Mouse (Mus musculus): ENCODE data around the gene Ptk6. TPM values are rescaled to one million over a fixed set of nuclear protein-coding genes. Genes with fewer than 3 reads are reported as not detected.

The Ptk6 gene
- total RNA-seq, 2 experiments from 2014 or later = not detected

DNA sequence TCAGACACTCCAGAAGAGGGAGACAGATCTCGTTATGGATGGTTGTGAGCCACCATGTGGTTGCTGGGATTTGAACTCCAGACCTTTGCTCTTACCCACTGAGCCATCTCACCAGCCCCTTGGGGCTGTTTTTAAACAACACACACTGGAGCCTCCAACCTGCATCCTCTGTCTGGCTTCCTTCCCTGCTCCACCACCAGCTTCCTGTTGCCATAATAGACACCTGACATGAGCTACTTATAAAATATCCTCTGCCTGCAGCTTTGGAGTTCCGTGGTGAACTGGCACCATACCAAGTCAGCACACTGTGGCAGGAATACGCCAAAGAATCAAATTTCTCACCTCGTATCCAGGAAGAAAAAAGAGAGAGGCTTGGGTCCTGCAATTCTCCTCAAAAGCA lies 41.8 kb downstream of the Ptk6 start:
- DNase-seq = no peak

DNA sequence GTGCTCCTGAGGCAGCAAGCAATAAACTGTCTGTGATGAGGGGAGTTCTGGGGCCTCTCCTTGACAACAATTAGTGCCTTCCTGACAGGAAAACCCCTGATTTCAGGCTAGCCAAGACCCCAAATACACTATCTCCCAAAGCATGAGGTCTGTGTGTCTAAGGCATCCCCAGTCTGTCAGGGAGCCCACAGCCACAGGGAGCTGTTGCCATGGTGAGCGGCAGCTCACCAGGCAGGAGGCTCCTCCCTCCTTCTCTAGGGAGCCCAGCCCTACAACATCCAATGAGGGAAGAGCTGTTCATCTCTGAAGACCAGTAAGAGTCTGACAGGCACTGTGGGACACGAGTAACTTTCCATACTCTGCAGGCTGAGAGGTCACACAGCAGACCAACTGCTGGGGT lies 42.8 kb downstream of the Ptk6 start:
- no peak for DNase-seq

- peak; percentile 67 for DNase-seq
These were observed 43.5 kb downstream of the Ptk6 start for GRCm38 (mm10) chr2:181159091-181159514.

- no peak for DNase-seq
These were observed 44.1 kb downstream of the Ptk6 start for GRCm38 (mm10) chr2:181158471-181158870.

DNA sequence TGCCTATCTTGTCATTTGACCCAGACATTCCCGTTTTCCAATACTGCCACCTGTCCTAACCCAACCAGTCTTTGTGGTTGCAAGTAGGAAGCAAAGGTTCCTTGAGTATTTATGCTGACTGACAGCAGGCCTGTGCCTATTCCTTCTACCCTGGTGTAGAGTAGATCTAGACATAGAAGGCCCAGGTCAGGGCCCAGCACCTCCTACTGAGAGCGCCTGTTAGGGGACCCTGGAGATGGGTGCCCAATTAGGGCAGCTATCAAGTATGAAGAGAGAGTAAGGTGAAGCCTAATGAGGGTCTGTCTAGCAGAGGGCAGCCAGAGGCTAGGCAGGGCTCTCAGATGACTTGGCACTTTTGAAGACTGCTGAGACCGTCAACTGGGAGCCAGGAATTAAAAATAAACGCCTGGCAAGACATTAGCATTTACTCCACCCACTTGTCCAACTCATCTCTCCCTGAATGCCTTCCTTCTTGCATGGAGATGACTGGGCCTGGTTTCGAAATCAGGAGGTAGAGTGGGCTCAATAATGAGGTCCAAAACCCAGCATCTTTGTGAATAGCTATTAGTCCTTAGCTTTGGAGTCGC lies 44.8 kb downstream of the Ptk6 start:
- peak; percentile 64 for DNase-seq

- no peak for DNase-seq
These were observed 45.4 kb downstream of the Ptk6 start for GRCm38 (mm10) chr2:181157180-181157579.

- DNase-seq = peak; percentile 43
These were observed 46.1 kb downstream of the Ptk6 start, which contains the start of gene Eef1a2 for GRCm38 (mm10) chr2:181156248-181157121. Gene Eef1a2, minus strand, starts transcription at chr2:181157014.

- peak; percentile 84 for DNase-seq
These were observed 46.8 kb downstream of the Ptk6 start for GRCm38 (mm10) chr2:181155801-181156200.

DNA sequence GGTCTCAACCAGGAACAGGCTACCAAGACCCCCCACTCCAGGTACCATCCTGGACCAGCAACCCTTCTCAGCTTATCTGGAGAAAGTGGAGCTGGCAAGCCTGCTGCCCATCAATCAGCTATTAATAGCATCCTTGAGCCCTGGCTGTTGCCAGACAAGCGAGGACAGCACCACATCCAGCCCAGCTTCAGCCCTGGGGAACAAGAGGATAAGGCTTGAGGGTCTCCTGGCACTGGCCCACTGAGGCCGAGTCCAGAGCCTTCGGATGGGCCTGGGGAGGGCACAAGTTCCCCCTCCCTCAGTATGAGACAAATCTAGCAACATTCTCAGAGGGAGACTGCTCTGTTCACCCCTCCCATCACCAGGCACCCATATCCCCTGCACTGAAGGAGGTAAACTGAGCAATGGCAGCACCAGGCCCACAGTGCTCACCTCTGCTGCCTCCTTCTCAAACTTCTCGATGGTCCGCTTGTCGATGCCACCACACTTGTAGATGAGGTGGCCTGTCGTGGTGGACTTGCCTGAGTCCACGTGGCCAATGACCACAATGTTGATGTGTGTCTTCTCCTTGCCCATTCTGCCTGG lies 47.7 kb downstream of the Ptk6 start:
- peak; percentile 38 for DNase-seq

- no peak for DNase-seq
These were observed 48.2 kb downstream of the Ptk6 start for GRCm38 (mm10) chr2:181154361-181154760.

DNA sequence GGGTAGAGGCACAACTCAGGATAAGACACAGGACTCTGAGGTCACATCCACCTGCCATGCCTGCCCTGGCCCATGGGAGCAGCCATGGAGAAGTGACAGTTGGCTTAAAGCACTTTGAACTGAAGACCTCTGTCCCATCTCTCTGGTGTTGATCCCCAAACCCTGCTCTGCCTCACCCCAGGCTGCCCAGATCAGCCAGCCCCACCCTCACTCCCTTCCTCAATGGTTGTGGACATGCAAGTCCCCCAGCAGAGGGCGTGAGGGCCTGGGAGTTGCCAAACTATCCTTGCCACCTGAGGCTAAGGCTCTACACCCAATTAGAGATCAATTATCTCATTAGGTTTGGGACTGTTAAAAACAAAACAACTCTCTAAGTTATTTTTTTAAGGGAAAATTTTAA lies 48.8 kb downstream of the Ptk6 start:
- DNase-seq = no peak

DNA sequence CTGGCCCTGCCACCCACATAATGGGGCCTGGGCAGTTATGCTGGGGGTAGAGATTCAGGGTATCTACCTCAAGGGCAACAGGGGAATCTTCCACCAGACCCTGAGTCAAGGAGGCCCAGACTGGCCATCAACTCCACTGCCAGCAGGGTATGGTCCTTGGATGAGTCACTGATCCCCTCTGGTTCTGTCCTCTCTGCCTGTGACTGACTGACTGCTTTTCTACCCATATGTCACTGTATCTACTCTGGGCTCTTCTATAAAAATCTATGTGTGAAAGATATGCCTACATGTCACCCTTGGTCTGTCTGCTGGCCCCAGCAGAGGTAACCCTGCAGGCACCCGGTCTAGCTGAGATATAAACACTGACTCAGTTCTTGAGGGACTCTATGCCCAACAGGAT lies 49.5 kb downstream of the Ptk6 start:
- DNase-seq = no peak

GRCm38 (mm10) chr2:181152701-181153100 lies 49.9 kb downstream of the Ptk6 start:
- no peak for DNase-seq

DNA sequence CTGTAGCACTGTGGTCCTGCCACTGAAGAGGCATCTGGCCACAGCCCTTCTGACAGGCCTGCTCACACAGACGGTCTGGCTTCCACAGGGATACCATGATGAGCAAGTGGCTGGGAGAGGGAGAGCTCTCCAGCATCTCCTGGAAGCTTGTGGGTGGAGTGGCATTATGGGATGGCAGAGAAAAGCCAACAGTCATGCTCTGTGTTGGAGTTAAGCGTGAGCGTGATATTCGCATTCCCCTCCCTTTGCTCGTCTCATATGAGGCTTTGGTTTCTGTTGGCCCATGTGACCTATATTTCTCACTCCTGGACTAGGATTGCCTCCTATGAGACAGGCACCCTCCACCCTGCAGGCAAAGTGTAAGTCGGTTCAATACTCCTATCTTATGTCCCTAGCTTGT lies 52.3 kb downstream of the Ptk6 start:
- no peak for DNase-seq

DNA sequence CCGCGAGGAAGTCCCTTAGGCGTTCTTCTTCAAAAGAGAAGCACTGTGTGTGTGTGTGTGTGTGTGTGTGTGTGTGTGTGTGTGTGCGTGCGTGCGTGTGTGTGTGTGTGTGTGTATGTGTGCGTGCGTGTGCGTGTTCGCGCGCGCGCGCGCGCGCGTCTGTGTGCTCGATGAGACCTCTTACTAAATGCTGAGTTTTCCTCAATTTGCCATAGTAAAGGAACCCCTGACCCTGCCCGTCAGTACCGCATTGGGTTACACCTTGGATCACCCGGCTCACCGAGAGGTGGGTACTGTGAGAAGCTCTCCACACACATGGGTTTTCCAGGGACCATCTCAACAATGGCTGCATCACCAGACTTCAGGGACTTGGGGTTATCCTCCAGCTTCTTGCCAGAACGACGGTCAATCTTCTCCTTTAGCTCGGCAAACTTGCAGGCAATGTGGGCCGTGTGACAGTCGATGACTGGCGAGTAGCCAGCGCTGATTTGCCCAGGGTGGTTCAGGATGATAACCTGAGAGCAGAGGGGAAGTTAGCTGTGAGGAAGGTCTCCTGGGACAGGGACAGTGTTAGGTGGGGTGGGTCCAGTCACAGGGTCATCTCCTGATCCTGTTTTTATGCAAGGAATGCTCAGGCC lies 54.2 kb downstream of the Ptk6 start:
- DNase-seq = no peak

GRCm38 (mm10) chr2:181147546-181148317 lies 54.9 kb downstream of the Ptk6 start:
- no peak for DNase-seq

- DNase-seq = peak; percentile 68
These were observed 55.5 kb downstream of the Ptk6 start for GRCm38 (mm10) chr2:181146976-181147545.

DNA sequence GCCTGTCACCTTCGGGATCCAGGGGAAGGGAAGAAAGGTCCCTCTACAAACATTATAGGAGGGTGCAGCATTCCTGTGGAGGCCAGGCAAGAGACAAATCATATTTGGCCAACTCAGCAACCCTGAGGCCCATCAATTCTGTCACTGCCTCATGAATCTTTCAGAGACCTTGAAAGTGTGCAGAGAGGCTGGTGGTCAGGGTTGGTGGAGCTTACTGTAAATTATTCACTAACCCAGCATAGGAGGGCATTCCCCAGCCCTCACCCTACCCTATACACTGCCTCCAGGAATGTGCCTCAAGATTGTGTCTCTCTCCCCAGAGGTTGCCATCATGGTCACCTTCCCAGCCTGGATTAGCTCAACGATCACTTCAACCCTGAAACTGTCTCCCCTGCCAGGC lies 57.9 kb downstream of the Ptk6 start:
- DNase-seq = no peak

All from gastrocnemius, postnatal 25 days (tissue).